In the genomic region with DNA sequence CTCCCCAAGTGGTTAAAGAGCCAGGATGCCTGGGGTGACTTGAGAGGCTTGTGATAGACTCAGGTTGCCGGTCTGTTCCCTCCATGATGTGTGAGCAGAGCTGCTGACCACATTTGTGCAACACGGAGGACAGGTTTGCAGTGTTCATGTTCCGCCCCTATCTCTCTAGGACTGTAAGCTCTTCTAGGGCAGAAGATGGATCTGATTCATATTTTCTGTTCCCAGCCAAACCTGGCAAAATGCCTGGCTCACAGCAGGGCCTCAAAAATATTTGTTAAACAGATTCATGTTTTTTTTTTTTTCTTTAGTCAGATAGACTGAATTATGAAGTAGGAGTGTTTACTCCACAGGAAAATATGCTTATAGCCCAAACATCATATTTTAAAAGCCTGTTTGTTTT, we compare ENCODE assay signal across 13 mouse cellular contexts. TPM values are rescaled to one million over a fixed set of nuclear protein-coding genes. Genes with fewer than 3 reads are reported as not detected.
DNase-seq lines count a peak whose midpoint lies in the region; ATAC-seq lines count a peak whose summit lies in the region.
"Had no signal": no experiment of that assay in that cellular context is flagged by ENCODE, and none has a peak within 500 bp of the region (broad histone marks: within the 10 kb centered on the region; RNA-seq: fewer than 3 reads in every experiment).

No protein-coding gene starts in this region.

- no peaks in the 10 kb centered on the region for H3K27me3 ChIP-seq in lung, embryonic 15.5 days
- H3K27me3 ChIP-seq: intestine, embryonic 15.5 days had no signal

- no peaks in the 10 kb centered on the region for H3K9me3 ChIP-seq in lung, embryonic 15.5 days
- H3K9me3 ChIP-seq: embryonic facial prominence, embryonic 13.5 days; heart, embryonic 10.5 days; intestine, embryonic 15.5 days; limb, embryonic 10.5 days; megakaryocyte, embryonic 14.5 days had no signal

- no peak overlapping the region for H3K4me2 ChIP-seq in lung, embryonic 15.5 days
- H3K4me2 ChIP-seq: embryonic facial prominence, embryonic 13.5 days; intestine, embryonic 15.5 days had no signal

- H3K27ac ChIP-seq in lung, embryonic 15.5 days = 0 out of 2 replicates have a peak overlapping the region, but pooled peaks have one; percentile 12
- H3K27ac ChIP-seq: embryonic facial prominence, embryonic 13.5 days; heart, embryonic 10.5 days; intestine, embryonic 15.5 days; limb, embryonic 10.5 days had no signal

- peak; percentile 18 for DNase-seq in cerebellum, adult 8-10 months
- peak; percentile 55 for DNase-seq in layer of hippocampus, adult 11-12 months (ENCODE audit: low spot score)
- DNase-seq in layer of hippocampus, adult 9-10 months (ENCODE audit: low spot score) = no peak
- peak; percentile 65 for DNase-seq in adrenal gland, postnatal 25 days
- DNase-seq in spleen, postnatal 36 days (ENCODE audit: low spot score in 2 of 2) = no peak
- no peak for DNase-seq in spleen, adult 12 weeks (ENCODE audit: low spot score)

- H3K9ac ChIP-seq in lung, embryonic 15.5 days = no peak overlapping the region
- H3K9ac ChIP-seq: embryonic facial prominence, embryonic 13.5 days; intestine, embryonic 15.5 days had no signal

- 27% methylated on average over 3 of the region's 3 CpGs for WGBS in lung, embryonic 15.5 days

- peaks cover 10% of the 10 kb centered on the region for H3K4me1 ChIP-seq in lung, embryonic 15.5 days
- H3K4me1 ChIP-seq: intestine, embryonic 15.5 days; megakaryocyte, embryonic 14.5 days had no signal

- ATAC-seq in cerebellum, adult (ENCODE audit: insufficient number of reproducible peaks, low FRiP score, low TSS enrichment) = no peak
- ATAC-seq in lung, embryonic 15.5 days (ENCODE audit: borderline replicate concordance, extremely low read depth, low FRiP score, low TSS enrichment) = no peak
- ATAC-seq: intestine, embryonic 15.5 days had no signal

- no peak overlapping the region for H3K4me3 ChIP-seq in lung, embryonic 15.5 days
- H3K4me3 ChIP-seq: embryonic facial prominence, embryonic 13.5 days; heart, embryonic 10.5 days; intestine, embryonic 15.5 days; limb, embryonic 10.5 days; megakaryocyte, embryonic 14.5 days had no signal

- no peaks in the 10 kb centered on the region for H3K36me3 ChIP-seq in lung, embryonic 15.5 days
- H3K36me3 ChIP-seq: embryonic facial prominence, embryonic 13.5 days; heart, embryonic 10.5 days; intestine, embryonic 15.5 days; limb, embryonic 10.5 days had no signal

RNA-seq across cellular contexts. Expression of a gene that starts 20.0 kb away (rescaled TPM):
- total RNA-seq in adrenal gland, postnatal 25 days (2021) = 1.8 and 3.2 TPM in 2 replicates
- polyA plus RNA-seq in lung, embryonic 15.5 days (2015; fragmentation: Nextera tagmentation; extraction: Ambion mirVana) = 26.5 and 28.3 TPM in 2 replicates

Comparison
In these comparisons a context has a peak if more than half of its experiments do, and no peak if none do; other contexts are left out.
1. DNase-seq: peak in cerebellum, adult 8-10 months (single experiment), layer of hippocampus, adult 11-12 months (single experiment) and adrenal gland, postnatal 25 days (single experiment); none in layer of hippocampus, adult 9-10 months (single experiment), spleen, postnatal 36 days (0 of 2) and spleen, adult 12 weeks (single experiment).